ENCODE assay signal across 8 mouse cellular contexts in the genomic region with DNA sequence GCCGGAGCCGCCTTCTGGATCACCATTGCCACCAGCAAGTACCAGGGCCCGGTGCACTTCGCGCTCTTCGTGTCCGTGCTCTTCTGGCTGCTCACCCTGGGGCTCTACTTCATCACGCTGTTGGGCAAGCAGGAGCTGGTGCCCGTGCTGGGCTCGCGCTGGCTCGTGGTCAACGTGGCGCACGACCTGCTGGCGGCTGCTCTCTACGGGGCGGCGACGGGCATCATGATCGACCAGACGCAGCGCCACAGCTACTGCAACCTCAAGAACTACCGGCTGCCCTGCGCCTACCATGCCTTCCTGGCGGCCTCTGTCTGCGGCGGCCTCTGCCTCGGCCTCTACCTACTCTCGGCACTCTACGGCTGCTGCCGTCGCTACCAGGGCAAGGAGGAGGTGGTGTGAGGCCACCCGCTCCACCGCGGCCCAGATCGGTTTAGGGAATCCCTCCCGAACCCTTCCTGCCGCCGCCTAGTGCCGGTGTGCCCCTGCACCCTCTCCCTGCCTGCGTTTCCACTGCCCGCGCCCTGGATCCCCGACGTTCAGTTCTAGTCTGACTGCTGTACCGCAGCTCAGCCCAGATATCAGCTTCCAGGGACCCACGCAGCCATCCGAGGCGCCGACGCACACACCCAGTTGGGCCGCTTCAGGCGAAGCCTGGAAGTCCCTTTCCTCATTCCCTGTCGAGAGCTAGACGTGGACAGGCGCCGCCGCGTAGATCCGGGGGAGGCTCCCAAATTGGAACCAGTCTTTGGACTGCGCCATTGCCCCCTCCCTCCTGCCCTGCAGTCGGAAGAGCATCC. TPM values are rescaled to one million over a fixed set of nuclear protein-coding genes. Genes with fewer than 3 reads are reported as not detected.
DNase-seq lines count a peak whose midpoint lies in the region; ATAC-seq lines count a peak whose summit lies in the region.

No protein-coding gene starts in this region.

- DNase-seq in CD4-positive, CD25-positive, alpha-beta regulatory T cell, adult 2 months (ENCODE audit: low read depth, low spot score), result peak; percentile 65
- DNase-seq in adrenal gland, postnatal 14 days, result peak; percentile 87
- peak; percentile 69 for DNase-seq in thymus, postnatal 4 days

- peak overlapping the region; percentile 84 for H3K4me3 ChIP-seq in embryonic facial prominence, embryonic 13.5 days
- peak overlapping the region; percentile 81 for H3K4me3 ChIP-seq in heart, embryonic 13.5 days
- H3K4me3 ChIP-seq in kidney, embryonic 16.5 days (ENCODE audit: low read length), result peak overlapping the region; percentile 71
- H3K4me3 ChIP-seq in lung, embryonic 16.5 days (ENCODE audit: low read length), result peak overlapping the region; percentile 82

- peak overlapping the region; percentile 95 for H3K27ac ChIP-seq in embryonic facial prominence, embryonic 13.5 days
- H3K27ac ChIP-seq in heart, embryonic 13.5 days (replicated peaks), result peak overlapping the region; percentile 93
- H3K27ac ChIP-seq in kidney, embryonic 16.5 days (ENCODE audit: low read length), result peak overlapping the region; percentile 87
- peak overlapping the region; percentile 96 for H3K27ac ChIP-seq in lung, embryonic 16.5 days (ENCODE audit: low read length)

- peak; percentile 63 for ATAC-seq in embryonic facial prominence, embryonic 13.5 days (ENCODE audit: insufficient number of reproducible peaks, insufficient read depth, low FRiP score, low TSS enrichment, low read depth)
- no peak for ATAC-seq in heart, embryonic 13.5 days (ENCODE audit: extremely low read depth, insufficient number of reproducible peaks, low FRiP score, low TSS enrichment)
- ATAC-seq in kidney, embryonic 16.5 days (ENCODE audit: low FRiP score, low TSS enrichment), result peak; percentile 20
- peak; percentile 21 for ATAC-seq in lung, embryonic 16.5 days (ENCODE audit: low read depth)
- peak; percentile 15; the same call in 1 of the 2 replicates for ATAC-seq in neutrophil, adult 5-6 weeks (ENCODE audit: extremely low read depth, insufficient number of reproducible peaks, low FRiP score, poor library complexity, severe bottlenecking)

- no peaks in the 10 kb centered on the region for H3K9me3 ChIP-seq in embryonic facial prominence, embryonic 13.5 days
- H3K9me3 ChIP-seq in heart, embryonic 13.5 days, result no peaks in the 10 kb centered on the region
- no peaks in the 10 kb centered on the region for H3K9me3 ChIP-seq in kidney, embryonic 16.5 days (ENCODE audit: low read length)
- H3K9me3 ChIP-seq in lung, embryonic 16.5 days (ENCODE audit: control insufficient read depth, low read length), result no peaks in the 10 kb centered on the region

- peak overlapping the region; percentile 60 for H3K4me2 ChIP-seq in embryonic facial prominence, embryonic 13.5 days
- H3K4me2 ChIP-seq in heart, embryonic 13.5 days, result peak overlapping the region; percentile 93
- peak overlapping the region; percentile 80 for H3K4me2 ChIP-seq in kidney, embryonic 16.5 days (replicated peaks; ENCODE audit: low read depth, low read length)
- H3K4me2 ChIP-seq in lung, embryonic 16.5 days (ENCODE audit: low read depth, low read length), result peak overlapping the region; percentile 89

- H3K4me1 ChIP-seq in embryonic facial prominence, embryonic 13.5 days, result peaks cover 56% of the 10 kb centered on the region
- H3K4me1 ChIP-seq in heart, embryonic 13.5 days, result peaks cover 59% of the 10 kb centered on the region
- H3K4me1 ChIP-seq in kidney, embryonic 16.5 days (ENCODE audit: insufficient read depth, low read length), result peaks cover 23% of the 10 kb centered on the region
- peaks cover 58% of the 10 kb centered on the region for H3K4me1 ChIP-seq in lung, embryonic 16.5 days (replicated peaks; ENCODE audit: control insufficient read depth, insufficient read depth, low read length)

- H3K36me3 ChIP-seq in embryonic facial prominence, embryonic 13.5 days, result peaks cover 13% of the 10 kb centered on the region
- H3K36me3 ChIP-seq in heart, embryonic 13.5 days, result peaks cover 25% of the 10 kb centered on the region
- peaks cover 5% of the 10 kb centered on the region; the same call in 1 of the 2 replicates for H3K36me3 ChIP-seq in kidney, embryonic 16.5 days (ENCODE audit: insufficient read depth, low read length)
- peaks cover 4% of the 10 kb centered on the region; the same call in 1 of the 2 replicates for H3K36me3 ChIP-seq in lung, embryonic 16.5 days (ENCODE audit: control insufficient read depth, insufficient read depth, low read length)

- no peaks in the 10 kb centered on the region for H3K27me3 ChIP-seq in embryonic facial prominence, embryonic 13.5 days
- H3K27me3 ChIP-seq in heart, embryonic 13.5 days (replicated peaks), result no peaks in the 10 kb centered on the region; the same call in 1 of the 2 replicates
- H3K27me3 ChIP-seq in kidney, embryonic 16.5 days (ENCODE audit: insufficient read depth, low read length), result no peaks in the 10 kb centered on the region
- H3K27me3 ChIP-seq in lung, embryonic 16.5 days (ENCODE audit: control insufficient read depth, insufficient read depth, low read depth, low read length), result no peaks in the 10 kb centered on the region

- peak overlapping the region; percentile 95 for H3K9ac ChIP-seq in embryonic facial prominence, embryonic 13.5 days
- H3K9ac ChIP-seq in heart, embryonic 13.5 days, result peak overlapping the region; percentile 97
- peak overlapping the region; percentile 88 for H3K9ac ChIP-seq in kidney, embryonic 16.5 days (replicated peaks; ENCODE audit: low read length)
- peak overlapping the region; percentile 95 for H3K9ac ChIP-seq in lung, embryonic 16.5 days (ENCODE audit: low read length)

- under 1% methylated on average over 63 of the region's 63 CpGs for WGBS in embryonic facial prominence, embryonic 13.5 days
- under 1% methylated on average over 63 of the region's 63 CpGs for WGBS in heart, embryonic 13.5 days
- WGBS in kidney, embryonic 16.5 days, result under 1% methylated on average over 63 of the region's 63 CpGs
- WGBS in lung, embryonic 16.5 days, result under 1% methylated on average over 62 of the region's 63 CpGs

RNA-seq across cellular contexts. Expression of a gene that starts 0.8 kb away (rescaled TPM):
- total RNA-seq in adrenal gland, postnatal 14 days (2021), result 46.4 and 50.1 TPM in 2 replicates
- polyA plus RNA-seq in embryonic facial prominence, embryonic 13.5 days (2015; fragmentation: Nextera tagmentation; extraction: Ambion mirVana), result 11.6 and 13.3 TPM in 2 replicates
- polyA plus RNA-seq in heart, embryonic 13.5 days (2015; fragmentation: Nextera tagmentation; extraction: Ambion mirVana), result 7.4 and 7.7 TPM in 2 replicates
- polyA plus RNA-seq in kidney, embryonic 16.5 days (2015; fragmentation: Nextera tagmentation; extraction: Ambion mirVana), result 8.6 and 8.7 TPM in 2 replicates
- 8.9 and 9.8 TPM in 2 replicates for polyA plus RNA-seq in lung, embryonic 16.5 days (2015; fragmentation: Nextera tagmentation; extraction: Ambion mirVana)
- 1.3 and 2.0 TPM in 2 replicates for total RNA-seq in neutrophil, adult 5-6 weeks (2017)

RNA-seq across cellular contexts. Expression of a gene that starts 15.8 kb away (rescaled TPM):
- 42.7 and 45.0 TPM in 2 replicates for total RNA-seq in adrenal gland, postnatal 14 days (2021)
- polyA plus RNA-seq in embryonic facial prominence, embryonic 13.5 days (2015; fragmentation: Nextera tagmentation; extraction: Ambion mirVana), result 25.7 and 27.6 TPM in 2 replicates
- polyA plus RNA-seq in heart, embryonic 13.5 days (2015; fragmentation: Nextera tagmentation; extraction: Ambion mirVana), result 20.2 and 22.2 TPM in 2 replicates
- 33.2 and 35.1 TPM in 2 replicates for polyA plus RNA-seq in kidney, embryonic 16.5 days (2015; fragmentation: Nextera tagmentation; extraction: Ambion mirVana)
- polyA plus RNA-seq in lung, embryonic 16.5 days (2015; fragmentation: Nextera tagmentation; extraction: Ambion mirVana), result 26.3 and 26.4 TPM in 2 replicates
- total RNA-seq in neutrophil, adult 5-6 weeks (2017), result 103 and 104 TPM in 2 replicates

RNA-seq across cellular contexts. Expression of a gene that starts 19.1 kb away (rescaled TPM):
- total RNA-seq in adrenal gland, postnatal 14 days (2021), result 47.4 and 48.9 TPM in 2 replicates
- 29.8 and 35.5 TPM in 2 replicates for polyA plus RNA-seq in embryonic facial prominence, embryonic 13.5 days (2015; fragmentation: Nextera tagmentation; extraction: Ambion mirVana)
- polyA plus RNA-seq in heart, embryonic 13.5 days (2015; fragmentation: Nextera tagmentation; extraction: Ambion mirVana), result 30.6 and 34.2 TPM in 2 replicates
- 24.9 and 30.7 TPM in 2 replicates for polyA plus RNA-seq in kidney, embryonic 16.5 days (2015; fragmentation: Nextera tagmentation; extraction: Ambion mirVana)
- 84.9 and 87.6 TPM in 2 replicates for polyA plus RNA-seq in lung, embryonic 16.5 days (2015; fragmentation: Nextera tagmentation; extraction: Ambion mirVana)
- 0.35 and 3.2 TPM in 2 replicates for total RNA-seq in neutrophil, adult 5-6 weeks (2017)

RNA-seq across cellular contexts. Expression of a gene that starts 54.1 kb away (rescaled TPM):
- 4.3 and 4.9 TPM in 2 replicates for total RNA-seq in adrenal gland, postnatal 14 days (2021)
- polyA plus RNA-seq in embryonic facial prominence, embryonic 13.5 days (2015; fragmentation: Nextera tagmentation; extraction: Ambion mirVana), result 1.4 and 1.7 TPM in 2 replicates
- 4.4 and 5.4 TPM in 2 replicates for polyA plus RNA-seq in heart, embryonic 13.5 days (2015; fragmentation: Nextera tagmentation; extraction: Ambion mirVana)
- polyA plus RNA-seq in kidney, embryonic 16.5 days (2015; fragmentation: Nextera tagmentation; extraction: Ambion mirVana), result 0.92 and 1.1 TPM in 2 replicates
- polyA plus RNA-seq in lung, embryonic 16.5 days (2015; fragmentation: Nextera tagmentation; extraction: Ambion mirVana), result 0.35 and 0.60 TPM in 2 replicates
- total RNA-seq in neutrophil, adult 5-6 weeks (2017), result not detected in 2 replicates

RNA-seq across cellular contexts. Expression of a gene that starts 57.7 kb away (rescaled TPM):
- 50.4 and 51.5 TPM in 2 replicates for total RNA-seq in adrenal gland, postnatal 14 days (2021)
- 24.9 and 27.4 TPM in 2 replicates for polyA plus RNA-seq in embryonic facial prominence, embryonic 13.5 days (2015; fragmentation: Nextera tagmentation; extraction: Ambion mirVana)
- 14.5 and 16.9 TPM in 2 replicates for polyA plus RNA-seq in heart, embryonic 13.5 days (2015; fragmentation: Nextera tagmentation; extraction: Ambion mirVana)
- 9.1 and 15.3 TPM in 2 replicates for polyA plus RNA-seq in kidney, embryonic 16.5 days (2015; fragmentation: Nextera tagmentation; extraction: Ambion mirVana)
- polyA plus RNA-seq in lung, embryonic 16.5 days (2015; fragmentation: Nextera tagmentation; extraction: Ambion mirVana), result 7.5 and 8.4 TPM in 2 replicates
- 13.3 and 13.4 TPM in 2 replicates for total RNA-seq in neutrophil, adult 5-6 weeks (2017)
